Mouse (Mus musculus) right cerebral cortex, adult 18-20 months (tissue): Measurements from ENCODE around the gene Nlrp14.
A peak's percentile ranks its signal among the peaks of the same experiment; 100 is the strongest.
"Not testable (repeated sequence)": the region's sequence is repeated elsewhere in the genome, so short reads cannot be mapped to it uniquely, and the experiment has no call there.

Source experiments
- DNase-seq: peaks from one replicate; pipeline ENCODE4 v3.0.0; 2022; ENCODE audit warnings: mixed read lengths

Nlrp14 gene

GRCm38 (mm10) chr7:107166690-107167089 is at the start of gene Nlrp14:
Gene Nlrp14, plus strand, starts transcription at chr7:107166990.
- DNase-seq, result no peak

GRCm38 (mm10) chr7:107130983-107131382 is 35.8 kb upstream of the Nlrp14 start, which contains the start of gene Olfr715:
Gene Olfr715, minus strand, starts transcription at chr7:107131083.
- not testable (repeated sequence) for DNase-seq

GRCm38 (mm10) chr7:107138027-107138426 is 28.8 kb upstream of the Nlrp14 start, which contains the start of gene Olfr716:
Gene Olfr716, plus strand, starts transcription at chr7:107138327.
- not testable (repeated sequence) for DNase-seq

- DNase-seq, result no peak
Measured at GRCm38 (mm10) chr7:107180406-107180805, 13.6 kb downstream of the Nlrp14 start.

GRCm38 (mm10) chr7:107201817-107202216 is 35.0 kb downstream of the Nlrp14 start:
- no peak for DNase-seq

DNA sequence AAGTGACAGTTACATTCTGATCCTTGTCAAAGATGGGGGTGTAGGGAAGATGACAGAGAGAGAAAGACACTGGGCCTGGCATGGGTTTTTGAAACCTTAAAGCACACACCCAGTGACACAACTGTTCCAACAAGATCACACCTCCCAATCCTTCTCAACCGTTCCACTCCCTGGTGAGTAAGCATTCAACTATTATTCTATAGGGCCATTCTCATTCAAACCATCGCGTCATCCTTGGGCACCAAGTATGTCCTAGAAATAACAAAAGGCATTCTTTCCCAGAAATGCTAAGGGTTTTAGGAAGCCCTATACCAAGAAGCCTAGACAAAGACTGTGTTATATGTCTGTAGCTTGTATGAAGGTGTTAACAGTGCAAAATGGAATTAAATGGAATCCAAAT is 41.1 kb downstream of the Nlrp14 start:
- no peak for DNase-seq

DNA sequence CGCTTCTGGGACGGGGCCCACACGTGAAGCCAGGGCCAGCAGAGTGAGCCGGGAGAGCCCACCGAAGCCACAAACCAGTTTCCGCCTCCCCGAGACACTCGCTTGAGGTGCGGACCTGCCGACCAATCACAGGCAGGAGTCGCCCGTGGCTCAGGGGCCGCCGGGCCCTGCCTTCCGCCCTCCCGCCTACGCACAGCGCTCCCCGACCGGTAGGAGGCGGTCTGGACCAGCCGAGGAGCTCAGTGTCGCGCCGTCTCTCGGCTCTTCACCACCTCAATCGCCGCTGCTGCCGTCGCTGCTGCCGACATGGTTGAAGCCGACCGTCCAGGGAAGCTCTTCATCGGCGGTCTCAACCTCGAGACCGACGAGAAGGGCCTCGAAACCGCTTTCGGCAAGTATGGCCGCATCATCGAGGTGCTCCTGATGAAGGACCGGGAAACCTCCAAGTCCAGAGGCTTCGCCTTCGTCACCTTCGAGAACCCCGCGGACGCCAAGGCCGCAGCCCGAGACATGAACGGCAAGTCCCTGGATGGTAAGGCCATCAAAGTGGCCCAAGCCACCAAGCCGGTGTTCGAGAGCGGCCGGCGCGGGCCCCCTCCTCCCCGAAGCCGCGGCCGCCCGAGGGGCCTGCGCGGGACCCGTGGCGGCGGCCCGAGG is 42.5 kb downstream of the Nlrp14 start, which contains the start of gene Rbmxl2:
Gene Rbmxl2 (plus strand): TSS at position 242 of the 657 bp plus-strand sequence.
- no peak for DNase-seq

- no peak for DNase-seq
Measured at GRCm38 (mm10) chr7:107210126-107210576, 43.4 kb downstream of the Nlrp14 start.

DNA sequence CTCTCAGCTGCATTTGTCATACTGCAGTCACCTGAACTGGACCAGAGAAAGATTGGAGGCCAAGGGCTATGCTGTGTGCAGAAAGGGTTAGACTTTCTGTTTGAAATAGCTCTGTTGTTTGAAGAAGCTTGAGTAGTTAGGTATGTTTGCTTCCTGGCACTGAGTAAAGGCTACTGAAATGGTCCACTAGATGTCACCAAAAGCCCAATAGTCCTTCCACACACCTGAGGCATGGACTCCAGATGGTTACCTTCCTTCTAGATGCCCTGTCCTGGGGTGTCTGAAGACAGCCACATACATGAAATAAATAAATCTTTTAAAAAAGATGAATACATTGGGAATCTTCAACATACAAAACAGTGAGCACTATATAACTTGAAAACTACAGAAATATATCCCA is 48.9 kb downstream of the Nlrp14 start:
- DNase-seq, result peak; percentile 9

GRCm38 (mm10) chr7:107216845-107217244 is 50.1 kb downstream of the Nlrp14 start:
- no peak for DNase-seq

GRCm38 (mm10) chr7:107236854-107237253 is 70.1 kb downstream of the Nlrp14 start:
- no peak for DNase-seq

DNA sequence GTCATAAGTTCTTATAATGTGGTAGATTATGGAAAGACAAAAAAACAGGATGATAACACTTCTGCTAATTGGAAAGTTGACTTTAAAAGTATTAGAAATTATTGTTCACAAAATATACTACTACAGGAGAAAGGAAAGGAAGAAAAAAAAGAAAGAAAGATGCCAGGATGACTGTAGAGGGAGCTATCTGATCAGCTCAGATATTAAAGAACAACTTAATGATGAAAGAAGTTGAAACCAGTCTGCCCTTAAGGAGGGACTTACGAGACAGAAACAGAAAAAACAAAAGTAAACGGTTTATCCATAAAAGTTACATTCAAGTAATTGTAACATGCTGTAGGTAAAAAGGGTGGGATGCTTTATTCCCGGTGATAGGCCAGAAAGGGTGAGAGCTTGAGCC is 70.7 kb downstream of the Nlrp14 start:
- DNase-seq, result no peak

DNA sequence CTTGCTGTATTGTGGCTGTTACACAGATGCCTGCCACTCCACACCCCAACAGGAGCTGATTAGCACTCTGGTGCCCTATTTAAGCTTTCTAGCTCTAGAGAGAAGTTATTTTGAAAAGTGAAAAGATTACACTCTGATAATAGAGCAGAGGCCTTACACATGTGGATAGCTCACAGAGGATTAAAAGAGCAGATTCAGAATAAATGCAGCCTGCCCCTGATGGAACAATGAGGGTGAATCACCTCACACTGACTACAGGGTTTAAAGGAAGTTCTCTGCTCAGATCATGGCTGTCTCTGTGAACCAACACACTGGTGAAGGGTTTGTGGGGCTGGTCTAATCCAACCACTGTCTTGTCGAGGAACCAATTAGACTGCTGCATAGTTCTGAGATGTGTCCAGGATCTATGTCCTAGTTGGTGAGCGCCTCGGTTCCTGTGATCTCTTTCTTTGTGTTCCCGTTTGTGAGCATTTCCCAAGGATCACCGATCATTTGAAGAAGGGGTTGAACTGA is 74.6 kb downstream of the Nlrp14 start:
- no peak for DNase-seq
